Mouse (Mus musculus) urinary bladder, postnatal 36 days (tissue): ENCODE data around the gene Rpap3.

ENCODE experiments used
- DNase-seq, 2 experiments: peaks; one replicate each; pipeline ENCODE4 v3.0.0; 2022; ENCODE audit warnings: low spot score in 2 of 2, mixed read lengths in 1 of 2

Gene Rpap3

DNA sequence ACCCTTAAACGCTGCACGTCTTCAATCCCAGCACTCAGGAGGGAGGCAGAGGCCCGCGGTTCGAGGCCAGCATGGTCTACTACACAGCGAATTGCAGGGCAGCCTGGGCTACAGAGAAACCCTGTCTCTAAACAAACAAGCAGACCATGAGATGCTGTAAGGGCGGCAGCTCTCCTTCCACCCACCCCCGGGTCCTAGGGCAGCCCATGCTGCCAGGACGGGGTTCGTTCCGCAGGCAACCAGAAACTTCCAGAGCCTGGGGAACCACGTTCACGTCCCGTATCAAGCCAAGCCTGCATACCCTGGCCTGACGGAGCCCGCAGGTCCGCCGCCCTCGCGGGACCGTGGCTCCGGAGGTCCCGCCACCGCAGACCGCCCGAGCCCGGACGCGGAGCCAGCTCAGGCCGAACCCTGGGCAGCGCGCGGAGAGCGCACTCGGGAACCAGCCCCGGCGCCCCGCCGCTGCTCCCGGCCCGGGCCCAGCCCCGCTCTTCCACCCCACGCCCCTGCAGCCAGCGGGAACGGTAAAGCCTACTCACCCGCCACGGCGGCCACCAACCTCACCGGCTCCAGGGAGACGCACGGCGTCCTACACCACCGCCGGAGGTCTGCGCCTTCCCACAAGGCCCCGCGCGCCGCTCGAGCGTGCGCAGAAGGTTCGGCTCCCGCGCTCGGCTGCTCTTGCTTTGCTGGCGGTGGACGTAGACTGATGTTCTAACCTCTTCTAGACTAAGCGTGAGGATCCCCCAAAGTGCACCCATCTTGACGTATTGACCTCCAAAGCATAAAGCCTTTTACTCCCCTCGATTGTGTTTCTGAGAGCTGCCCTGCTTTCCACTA, at the start of gene Rpap3:
Gene Rpap3, minus strand, starts transcription at position 615 of the 840 bp plus-strand sequence.
- DNase-seq = peak; percentile 76 to 86

DNA sequence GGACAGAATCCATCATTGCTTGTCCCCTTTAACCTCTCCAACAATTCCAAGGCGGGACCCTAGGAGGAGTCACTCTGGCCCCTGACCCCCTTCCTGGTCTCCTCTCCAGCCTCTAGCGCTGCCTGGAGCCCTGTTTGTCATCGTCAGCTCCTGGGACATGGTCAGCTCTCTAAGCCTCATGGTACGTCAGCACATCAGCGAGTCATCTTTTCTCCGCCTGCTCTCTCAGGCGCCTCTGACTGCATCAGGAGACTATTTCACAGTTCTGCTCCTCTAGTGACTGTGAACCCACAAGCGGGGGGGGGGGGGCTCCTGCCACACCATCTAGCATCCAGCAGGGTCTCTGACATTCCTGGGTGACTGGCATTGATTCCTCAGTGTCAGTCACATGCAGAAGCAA, 49.7 kb upstream of the Rpap3 start:
- DNase-seq = no peak

DNA sequence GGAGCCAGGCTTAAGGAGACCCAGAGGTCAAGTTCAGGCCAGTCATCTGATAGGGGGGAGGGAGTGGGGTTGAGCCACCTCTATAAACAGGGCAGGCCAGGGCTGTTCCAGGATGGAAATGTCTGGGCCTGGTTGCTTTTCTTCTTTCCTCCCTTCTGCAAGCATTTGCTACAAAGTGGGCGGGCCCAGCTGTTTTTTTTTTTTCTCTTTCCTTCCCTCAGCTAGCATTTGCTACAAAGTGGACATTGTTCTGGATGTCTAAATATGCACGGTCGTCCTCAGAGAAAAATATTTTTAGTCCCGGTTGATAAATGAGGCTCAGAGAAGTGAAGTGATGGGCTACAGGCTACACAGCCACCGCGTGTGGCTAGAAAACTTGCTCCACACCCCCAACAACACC, 48.9 kb upstream of the Rpap3 start:
- no peak for DNase-seq

GRCm38 (mm10) chr15:97752491-97752890, 46.9 kb upstream of the Rpap3 start:
- DNase-seq = no peak

GRCm38 (mm10) chr15:97751676-97752075, 46.1 kb upstream of the Rpap3 start:
- DNase-seq = no peak

DNA sequence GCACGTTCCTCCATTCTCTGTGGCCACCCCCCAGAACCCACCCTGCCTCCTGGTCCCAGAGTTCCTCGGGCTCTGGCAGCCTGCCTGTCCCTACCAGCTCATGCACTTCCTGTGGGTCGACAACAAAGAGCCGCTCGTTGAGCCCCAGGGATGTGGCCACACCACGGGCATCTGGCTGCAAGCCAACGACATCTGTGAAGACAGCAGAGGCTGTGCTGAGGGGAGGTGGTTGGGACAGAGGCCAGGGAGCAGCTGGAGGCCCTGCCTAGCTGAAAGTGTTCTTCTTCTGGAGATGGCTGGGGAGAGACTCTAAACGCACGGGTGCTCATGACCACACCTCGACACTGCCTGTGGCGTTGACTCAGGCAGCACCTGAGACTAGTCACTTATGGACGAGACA, 45.1 kb upstream of the Rpap3 start:
- DNase-seq = peak in 1 of 2 experiments; percentile 48

DNA sequence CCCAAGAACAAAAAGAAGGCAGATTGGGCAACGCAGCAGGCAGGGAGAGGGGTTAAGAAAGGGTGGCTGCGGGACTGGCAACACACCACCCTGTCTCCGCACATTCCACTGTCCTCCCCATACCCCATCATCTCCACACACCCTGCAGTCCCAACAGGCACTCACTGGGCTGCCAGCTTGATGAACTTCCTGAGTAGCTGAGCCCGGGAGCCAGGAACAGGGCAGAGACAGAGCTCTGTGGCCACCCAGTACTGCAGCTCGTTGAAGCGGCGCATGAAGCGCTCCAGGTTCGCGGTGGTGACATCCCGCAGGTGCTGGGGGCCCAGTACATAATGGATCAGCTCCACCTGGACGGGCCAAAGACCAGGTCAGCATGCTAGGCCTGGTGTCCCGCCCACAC, 44.2 kb upstream of the Rpap3 start:
- no peak for DNase-seq

- no peak for DNase-seq
Observed at GRCm38 (mm10) chr15:97749397-97749796, 43.8 kb upstream of the Rpap3 start.

DNA sequence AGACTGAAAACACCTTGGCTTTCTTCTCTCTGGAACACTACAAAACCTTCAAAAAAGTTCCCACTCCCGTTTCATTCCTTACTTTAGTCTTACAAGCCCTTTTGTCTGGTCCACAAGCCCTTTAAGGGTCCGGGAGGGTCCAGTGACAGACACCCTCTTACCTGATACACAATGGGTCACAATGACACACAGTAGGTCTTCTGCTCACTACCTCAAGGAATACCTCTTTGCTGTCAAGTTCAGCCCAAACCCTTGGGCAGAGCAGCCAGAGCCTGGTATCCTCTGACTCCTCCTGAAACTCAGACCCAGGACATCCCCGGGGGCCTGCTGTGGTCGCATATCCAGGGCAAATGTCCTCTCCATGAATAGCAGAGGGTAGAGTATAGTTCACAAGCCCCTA, 43.3 kb upstream of the Rpap3 start:
- DNase-seq = no peak

GRCm38 (mm10) chr15:97748309-97748708, 42.7 kb upstream of the Rpap3 start:
- no peak for DNase-seq

- DNase-seq = no peak
Observed at GRCm38 (mm10) chr15:97747486-97747885, 41.9 kb upstream of the Rpap3 start.

GRCm38 (mm10) chr15:97746748-97747147, 41.1 kb upstream of the Rpap3 start:
- DNase-seq = no peak

DNA sequence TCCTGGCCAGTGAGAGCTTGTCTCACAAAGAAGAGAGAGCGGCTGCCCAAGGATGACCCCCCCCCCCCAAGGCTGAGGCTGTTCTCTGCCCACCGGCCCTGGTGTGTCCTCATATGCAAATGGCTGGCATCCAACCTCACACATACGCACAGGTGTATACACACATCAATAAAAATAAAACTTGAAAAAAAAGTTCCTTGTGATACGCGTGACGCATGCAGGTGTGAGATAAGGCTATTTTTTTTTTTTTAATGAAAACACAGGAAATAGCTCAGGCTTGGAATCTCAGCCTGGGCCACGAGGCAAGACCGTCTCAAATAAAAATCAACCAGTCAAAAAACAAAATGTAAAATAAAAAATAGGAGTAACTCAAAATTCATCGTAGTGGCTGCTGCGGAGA, 40.7 kb upstream of the Rpap3 start:
- no peak for DNase-seq

DNA sequence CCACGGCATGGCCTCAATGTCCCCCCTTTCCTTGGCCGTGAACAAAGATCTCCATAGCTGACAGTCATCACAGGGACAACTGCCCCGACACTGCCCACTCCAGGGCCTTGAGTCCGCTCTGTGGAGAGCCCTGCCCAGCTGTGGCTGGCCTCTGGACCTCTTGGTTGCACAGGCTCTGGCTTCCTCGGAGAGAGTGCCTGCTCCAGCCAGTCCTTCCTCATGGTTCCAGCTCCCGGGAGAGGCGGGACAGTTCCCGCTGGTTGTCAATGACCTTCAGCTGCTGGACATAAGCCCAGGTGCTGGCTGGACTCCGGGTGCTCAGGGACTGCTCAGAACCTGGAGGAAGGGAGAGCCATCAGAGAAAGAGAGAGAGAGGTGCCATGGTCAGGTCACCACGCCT, 39.7 kb upstream of the Rpap3 start:
- DNase-seq = peak in 1 of 2 experiments; percentile 41

DNA sequence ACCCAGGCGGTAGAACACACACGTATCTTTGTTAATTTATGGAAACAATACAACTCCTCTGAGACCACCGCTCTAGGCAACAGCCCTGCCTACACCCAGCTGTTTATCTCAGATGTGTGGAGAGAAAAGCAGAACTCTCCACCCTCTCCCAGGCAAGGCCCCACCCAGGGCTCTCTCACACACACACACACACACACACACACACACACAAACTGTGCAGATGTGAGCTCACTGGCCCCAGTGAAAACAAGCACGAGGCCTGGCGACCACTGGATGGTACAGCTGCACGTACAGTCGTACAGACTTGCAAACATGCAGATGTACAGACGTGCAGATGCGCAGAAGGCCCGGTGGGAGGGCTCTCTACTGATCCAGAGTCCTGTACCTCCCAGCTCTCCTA, 39.3 kb upstream of the Rpap3 start:
- no peak for DNase-seq

GRCm38 (mm10) chr15:97743961-97744525, 38.4 kb upstream of the Rpap3 start:
- DNase-seq = no peak

GRCm38 (mm10) chr15:97743210-97743609, 37.6 kb upstream of the Rpap3 start:
- no peak for DNase-seq

- no peak for DNase-seq
Observed at GRCm38 (mm10) chr15:97742600-97742999, 37.0 kb upstream of the Rpap3 start.

DNA sequence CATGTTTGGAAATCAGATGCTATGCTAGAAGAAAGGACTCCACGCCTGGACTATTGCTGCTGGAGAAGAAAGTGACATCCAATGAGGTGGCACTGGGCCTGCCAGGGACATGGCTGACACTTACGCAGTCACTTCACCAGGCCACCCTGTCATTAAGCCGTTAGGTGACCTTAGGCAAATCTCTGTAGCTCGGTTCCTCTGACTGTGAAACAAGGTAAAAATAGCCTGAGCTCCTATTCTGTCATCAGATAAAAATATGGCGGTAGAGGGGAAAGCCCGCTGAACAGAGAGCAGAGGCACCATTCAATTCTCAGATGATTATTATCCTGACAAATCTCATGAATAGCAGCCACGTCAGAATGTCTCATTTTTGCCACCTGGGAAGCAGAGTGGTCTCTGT, 36.4 kb upstream of the Rpap3 start:
- no peak for DNase-seq

DNA sequence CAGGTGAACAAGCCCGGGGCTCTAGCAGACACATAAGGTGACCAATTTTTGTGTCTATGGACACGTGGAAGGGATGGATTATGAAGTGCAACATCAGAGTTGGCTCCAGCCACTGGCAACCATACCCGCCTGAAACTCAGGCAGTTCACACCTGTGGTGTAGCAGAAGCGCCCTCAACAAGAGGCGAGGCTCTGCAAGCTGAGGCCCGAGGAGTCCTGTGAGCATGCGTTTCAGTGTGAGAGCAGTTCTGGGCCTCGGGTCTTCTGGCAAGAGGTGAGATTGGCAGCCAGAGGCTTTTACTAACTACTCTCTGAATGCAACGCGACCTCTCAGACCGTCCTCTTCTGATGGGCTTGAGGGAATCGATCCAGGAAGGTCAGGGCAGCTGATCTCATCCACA, 36.0 kb upstream of the Rpap3 start:
- no peak for DNase-seq

DNA sequence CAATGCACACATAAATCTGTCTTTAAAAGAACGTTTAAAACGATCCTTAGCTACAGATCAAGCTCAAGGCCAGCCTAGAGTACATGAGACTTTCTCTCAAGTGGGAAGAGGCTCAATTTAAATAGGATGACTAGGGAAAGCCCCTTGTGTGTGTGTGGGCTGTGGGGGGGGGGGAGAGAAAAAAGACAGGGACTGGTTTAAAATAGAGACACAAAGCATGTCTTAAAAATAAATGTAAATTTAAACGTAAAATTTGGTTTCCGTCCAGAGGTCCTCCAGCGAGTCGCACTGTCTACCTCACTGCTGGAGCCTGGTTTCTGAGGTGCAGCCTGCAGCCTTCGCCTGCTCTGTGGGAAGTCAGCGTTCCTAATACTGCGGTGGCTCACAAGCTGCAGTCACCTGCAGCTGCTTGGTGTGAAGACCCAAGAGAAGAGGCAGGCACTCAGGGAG, 34.7 kb upstream of the Rpap3 start:
- DNase-seq = no peak

- no peak for DNase-seq
Observed at GRCm38 (mm10) chr15:97738923-97739322, 33.3 kb upstream of the Rpap3 start.

DNA sequence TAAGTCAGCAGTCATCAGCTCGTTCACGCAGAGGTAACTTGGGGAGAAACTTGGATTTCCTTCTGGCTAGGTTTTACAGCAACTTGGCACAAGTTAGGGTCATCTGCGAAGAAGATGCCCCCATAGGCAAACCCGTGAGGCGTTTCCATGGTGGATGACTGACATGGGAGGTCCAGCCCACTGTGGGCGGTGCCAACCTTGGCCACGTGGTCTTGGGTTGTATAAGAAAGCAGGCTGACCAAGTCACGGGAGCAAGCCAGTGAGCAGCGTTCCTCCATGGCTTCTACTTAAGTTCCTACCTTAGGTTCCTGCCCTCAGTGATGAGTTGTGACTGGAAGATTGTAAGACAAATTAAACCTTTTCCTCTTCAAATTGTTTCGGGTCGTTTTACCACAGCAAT, 26.4 kb upstream of the Rpap3 start:
- DNase-seq = no peak
